Mouse (Mus musculus): ENCODE results near the gene Pdcd11. TPM values are rescaled to one million over a fixed set of nuclear protein-coding genes. Genes with fewer than 3 reads are reported as not detected.

Pdcd11 gene
- polyA plus RNA-seq, 1 experiment: 16.6 TPM

DNA sequence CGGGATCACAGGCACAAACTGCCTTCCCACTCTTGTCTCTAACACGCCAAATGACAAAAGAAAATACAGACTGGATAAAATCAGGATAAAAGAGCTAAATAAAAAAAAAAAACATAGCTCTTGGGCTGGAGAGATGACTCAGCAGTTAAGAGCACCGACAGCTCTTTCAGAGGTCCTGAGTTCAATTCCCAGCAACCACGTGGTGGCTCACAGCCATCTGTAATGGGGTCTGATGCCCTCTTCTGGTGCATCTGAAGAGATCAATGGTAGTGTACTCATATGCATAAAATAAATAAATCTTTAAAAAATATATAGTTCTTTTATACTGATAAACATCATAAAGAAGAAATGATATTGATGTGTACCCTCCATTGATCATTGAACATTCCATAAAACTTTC lies 37.6 kb upstream of the Pdcd11 start:
- H3K4me1 ChIP-seq (ENCODE audit: control insufficient read depth, insufficient read depth, low read length): 0 out of 2 replicates have a peak, but pooled peaks cover 4% of the 10 kb centered on the region
- TF ChIP-seq CTCF (IDR thresholded peaks at IDR 0.05; ENCODE audit: borderline replicate concordance, insufficient read depth, low read depth, low read length) (no peak), POLR2A (IDR thresholded peaks at IDR 0.05; ENCODE audit: borderline replicate concordance, insufficient read depth, low read length) (no peak)
- H3K27ac ChIP-seq (ENCODE audit: insufficient read depth, low read length): no peak overlapping the region
- no peak overlapping the region for H3K4me3 ChIP-seq (replicated peaks; ENCODE audit: insufficient read depth, low read depth, low read length)
- no peak for DNase-seq
- no peaks in the 10 kb centered on the region for H3K27me3 ChIP-seq (ENCODE audit: control insufficient read depth, insufficient read depth, low read length)
- WGBS: 85% methylated on average over 4 of the region's 4 CpGs

DNA sequence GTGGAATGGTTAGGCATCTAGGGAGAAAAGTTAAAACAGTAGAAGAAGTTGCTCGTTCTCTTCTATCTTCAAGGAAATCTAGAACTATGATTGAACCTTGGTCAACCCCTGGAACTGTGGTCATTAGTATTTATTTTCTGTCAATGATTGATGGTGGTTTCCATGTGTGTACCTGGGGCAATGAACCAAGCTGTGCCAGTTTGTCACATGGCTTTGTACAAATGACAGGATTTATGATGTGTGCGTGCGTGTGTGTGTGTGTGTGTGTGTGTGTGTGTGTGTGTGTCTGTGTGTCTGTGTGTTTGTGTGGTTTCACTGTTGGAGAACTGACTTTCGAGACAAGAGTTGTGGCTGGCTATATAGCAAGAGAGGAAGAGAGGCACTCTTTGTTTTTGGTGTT lies 37.1 kb upstream of the Pdcd11 start:
- Histone ChIP-seq H3K4me3 (replicated peaks; ENCODE audit: insufficient read depth, low read depth, low read length) (no peak overlapping the region), H3K4me1 (ENCODE audit: control insufficient read depth, insufficient read depth, low read length) (0 out of 2 replicates have a peak, but pooled peaks cover 4% of the 10 kb centered on the region), H3K27me3 (ENCODE audit: control insufficient read depth, insufficient read depth, low read length) (no peaks in the 10 kb centered on the region), H3K27ac (ENCODE audit: insufficient read depth, low read length) (no peak overlapping the region)
- DNase-seq: no peak
- no peak for TF ChIP-seq POLR2A (IDR thresholded peaks at IDR 0.05; ENCODE audit: borderline replicate concordance, insufficient read depth, low read length)
- no peak for TF ChIP-seq CTCF (IDR thresholded peaks at IDR 0.05; ENCODE audit: borderline replicate concordance, insufficient read depth, low read depth, low read length)
- 92% methylated on average over 4 of the region's 4 CpGs for WGBS

DNA sequence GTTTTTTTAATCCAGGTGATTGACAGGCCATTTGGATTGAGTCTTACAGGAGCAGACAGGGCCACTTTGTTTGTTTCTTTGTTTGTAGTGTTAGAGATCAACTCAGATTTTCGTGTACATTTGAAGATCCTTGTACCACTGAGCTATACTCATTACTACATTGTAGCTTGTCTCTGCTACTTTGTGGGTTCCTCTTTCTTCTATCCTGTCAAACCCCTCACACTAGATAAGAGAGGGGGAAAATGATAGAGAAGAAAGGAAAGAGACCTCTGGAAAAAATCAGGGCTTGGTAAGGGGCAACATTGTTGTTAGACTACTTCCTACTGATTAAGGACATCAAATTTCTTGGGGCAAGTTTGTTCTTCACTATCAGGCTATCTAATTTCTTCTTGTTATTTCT lies 32.9 kb upstream of the Pdcd11 start:
- no peak overlapping the region for H3K27ac ChIP-seq (ENCODE audit: insufficient read depth, low read length)
- H3K4me3 ChIP-seq (replicated peaks; ENCODE audit: insufficient read depth, low read depth, low read length): no peak overlapping the region
- TF ChIP-seq POLR2A (IDR thresholded peaks at IDR 0.05; ENCODE audit: borderline replicate concordance, insufficient read depth, low read length) (no peak), CTCF (IDR thresholded peaks at IDR 0.05; ENCODE audit: borderline replicate concordance, insufficient read depth, low read depth, low read length) (no peak)
- 57% methylated on average over 1 of the region's 1 CpGs for WGBS
- H3K27me3 ChIP-seq (ENCODE audit: control insufficient read depth, insufficient read depth, low read length): no peaks in the 10 kb centered on the region
- DNase-seq: no peak
- no peaks in the 10 kb centered on the region for H3K4me1 ChIP-seq (ENCODE audit: control insufficient read depth, insufficient read depth, low read length)

DNA sequence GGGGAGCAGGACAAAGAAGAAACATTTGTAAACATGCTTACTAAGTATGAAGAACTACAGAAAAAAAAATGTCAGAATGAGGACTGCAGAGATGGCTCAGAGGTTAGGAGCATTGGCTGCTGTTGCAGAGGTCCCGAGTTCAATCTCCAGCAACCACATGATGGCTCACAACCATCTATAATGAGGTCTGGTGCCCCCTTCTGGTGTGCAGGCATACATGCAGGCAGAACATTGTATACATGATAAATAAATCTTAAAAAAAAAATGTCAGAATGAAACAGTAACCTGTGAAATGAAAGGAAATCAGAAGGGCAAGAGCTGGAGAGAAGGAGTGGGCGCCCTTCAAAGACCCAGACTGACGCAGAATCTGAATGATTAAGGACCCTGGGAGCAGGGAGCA lies 24.7 kb upstream of the Pdcd11 start:
- H3K27ac ChIP-seq (ENCODE audit: insufficient read depth, low read length): no peak overlapping the region
- no peaks in the 10 kb centered on the region for H3K27me3 ChIP-seq (ENCODE audit: control insufficient read depth, insufficient read depth, low read length)
- DNase-seq: no peak
- WGBS: 86% methylated on average over 3 of the region's 3 CpGs
- peaks cover 3% of the 10 kb centered on the region; the same call in 1 of the 2 replicates for H3K4me1 ChIP-seq (ENCODE audit: control insufficient read depth, insufficient read depth, low read length)
- TF ChIP-seq POLR2A (IDR thresholded peaks at IDR 0.05; ENCODE audit: borderline replicate concordance, insufficient read depth, low read length) (no peak), CTCF (IDR thresholded peaks at IDR 0.05; ENCODE audit: borderline replicate concordance, insufficient read depth, low read depth, low read length) (no peak)
- H3K4me3 ChIP-seq (replicated peaks; ENCODE audit: insufficient read depth, low read depth, low read length): no peak overlapping the region

DNA sequence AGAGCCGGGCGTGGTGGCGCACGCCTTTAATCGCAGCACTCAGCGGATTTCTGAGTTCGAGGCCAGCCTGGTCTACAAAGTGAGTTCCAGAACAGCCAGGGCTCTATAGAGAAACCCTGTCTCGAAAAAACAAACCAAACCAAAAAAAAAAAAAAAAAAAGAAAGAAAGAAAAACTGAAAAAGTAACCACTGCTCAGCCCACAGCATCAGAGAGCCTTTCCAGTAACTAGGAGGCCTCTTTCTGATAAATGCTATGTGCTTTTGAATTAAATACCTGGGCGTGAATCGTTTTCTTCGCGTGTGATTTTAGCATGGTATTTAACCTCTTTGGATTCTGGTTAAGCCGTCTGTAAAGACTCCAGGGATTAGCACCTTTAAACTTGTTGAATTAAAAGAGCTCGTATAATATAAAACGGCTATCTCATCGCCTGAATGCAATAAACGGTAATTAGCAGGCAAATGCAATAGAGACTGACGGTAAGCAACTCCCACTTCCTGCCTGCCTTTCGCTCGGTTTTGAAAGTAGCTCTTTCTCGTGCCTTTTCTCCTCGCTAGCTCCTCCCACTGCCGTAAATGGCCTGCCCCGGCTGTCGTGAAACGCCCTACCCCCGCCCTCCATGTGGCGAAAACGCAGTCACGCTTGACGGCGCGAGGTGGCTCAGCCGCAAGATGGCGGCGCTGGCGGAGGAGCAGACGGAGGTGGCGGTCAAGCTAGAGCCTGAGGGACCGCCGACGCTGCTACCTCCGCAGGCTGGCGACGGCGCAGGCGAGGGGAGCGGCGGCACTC lies 23.3 kb upstream of the Pdcd11 start, which contains the start of gene Taf5:
Taf5 (plus strand) TSS at position 651 of the 787 bp plus-strand sequence.
- H3K4me1 ChIP-seq (ENCODE audit: control insufficient read depth, insufficient read depth, low read length): peaks cover 3% of the 10 kb centered on the region; the same call in 1 of the 2 replicates
- peak within 1 kb of the TSS; percentile 60 for H3K4me3 ChIP-seq (replicated peaks; ENCODE audit: insufficient read depth, low read depth, low read length)
- H3K27ac ChIP-seq (ENCODE audit: insufficient read depth, low read length): peak within 1 kb of the TSS; percentile 67
- WGBS: 10% methylated on average over 49 of the region's 49 CpGs
- no peaks in the 10 kb centered on the region for H3K27me3 ChIP-seq (ENCODE audit: control insufficient read depth, insufficient read depth, low read length)
- TF ChIP-seq CTCF (IDR thresholded peaks at IDR 0.05; ENCODE audit: borderline replicate concordance, insufficient read depth, low read depth, low read length) (no peak), POLR2A (IDR thresholded peaks at IDR 0.05; ENCODE audit: borderline replicate concordance, insufficient read depth, low read length) (peak; percentile 99)
- peak; percentile 97 to 98 for DNase-seq

DNA sequence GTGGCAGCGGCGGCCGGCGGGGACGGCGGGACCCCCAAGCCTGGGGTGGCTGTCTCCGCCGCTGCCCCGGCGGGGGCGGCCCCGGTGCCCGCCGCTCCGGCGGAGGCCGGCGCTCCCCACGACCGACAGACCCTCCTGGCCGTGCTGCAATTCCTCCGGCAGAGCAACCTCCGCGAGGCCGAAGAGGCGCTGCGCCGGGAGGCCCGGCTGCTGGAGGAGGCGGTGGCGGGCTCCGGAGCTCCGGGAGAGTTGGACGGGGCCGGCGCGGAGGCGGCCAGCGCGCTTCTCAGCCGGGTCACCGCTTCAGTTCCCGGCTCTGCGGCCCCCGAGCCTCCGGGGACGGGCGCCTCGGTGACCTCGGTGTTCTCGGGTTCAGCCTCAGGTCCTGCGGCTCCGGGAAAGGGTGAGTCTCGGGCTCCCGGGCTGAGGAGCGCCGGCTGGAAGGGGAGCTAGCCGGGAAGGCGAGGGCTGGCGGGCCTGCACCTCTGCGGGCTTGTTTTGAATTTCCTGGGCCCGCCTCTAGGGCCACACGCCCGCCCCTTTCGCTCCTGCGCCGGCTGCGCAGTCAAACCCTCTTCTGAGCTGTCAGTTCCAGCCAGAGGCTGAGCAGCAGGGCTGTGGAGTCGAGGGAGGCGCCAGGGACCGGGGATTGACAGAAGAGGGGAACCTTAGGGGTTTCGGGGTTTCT lies 22.5 kb upstream of the Pdcd11 start:
- DNase-seq: peak; percentile 82 to 84
- Histone ChIP-seq H3K27ac (ENCODE audit: insufficient read depth, low read length) (peak overlapping the region; percentile 67), H3K27me3 (ENCODE audit: control insufficient read depth, insufficient read depth, low read length) (no peaks in the 10 kb centered on the region), H3K4me3 (replicated peaks; ENCODE audit: insufficient read depth, low read depth, low read length) (peak overlapping the region; percentile 60), H3K4me1 (ENCODE audit: control insufficient read depth, insufficient read depth, low read length) (peaks cover 3% of the 10 kb centered on the region; the same call in 1 of the 2 replicates)
- TF ChIP-seq POLR2A (IDR thresholded peaks at IDR 0.05; ENCODE audit: borderline replicate concordance, insufficient read depth, low read length) (peak; percentile 30; the same call in 1 of the 2 replicates), CTCF (IDR thresholded peaks at IDR 0.05; ENCODE audit: borderline replicate concordance, insufficient read depth, low read depth, low read length) (no peak)
- WGBS: under 1% methylated on average over 72 of the region's 72 CpGs

DNA sequence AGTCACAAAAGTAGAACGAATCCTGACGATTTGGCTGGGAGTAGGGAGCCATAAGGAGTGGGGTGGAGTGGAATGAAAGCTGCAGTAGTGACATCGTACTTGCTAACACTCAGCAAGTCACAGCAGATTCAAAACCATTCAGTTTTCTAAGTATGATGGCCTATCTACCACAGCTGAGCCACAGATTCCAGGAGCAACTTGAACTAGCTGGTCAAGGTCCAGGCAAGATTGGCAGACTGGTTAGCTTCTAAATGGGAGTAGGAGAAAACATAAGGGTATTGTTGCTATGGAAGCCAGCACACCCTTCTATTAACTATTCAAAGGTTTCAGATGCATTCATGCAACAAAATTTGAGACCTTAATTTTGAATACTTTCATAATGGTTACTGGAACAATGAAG lies 2.3 kb upstream of the Pdcd11 start:
- TF ChIP-seq CTCF (IDR thresholded peaks at IDR 0.05; ENCODE audit: borderline replicate concordance, insufficient read depth, low read depth, low read length) (no peak), POLR2A (IDR thresholded peaks at IDR 0.05; ENCODE audit: borderline replicate concordance, insufficient read depth, low read length) (no peak)
- Histone ChIP-seq H3K4me3 (replicated peaks; ENCODE audit: insufficient read depth, low read depth, low read length) (no peak overlapping the region), H3K4me1 (ENCODE audit: control insufficient read depth, insufficient read depth, low read length) (peaks cover 4% of the 10 kb centered on the region; the same call in 1 of the 2 replicates), H3K27ac (ENCODE audit: insufficient read depth, low read length) (no peak overlapping the region), H3K27me3 (ENCODE audit: control insufficient read depth, insufficient read depth, low read length) (no peaks in the 10 kb centered on the region)
- no peak for DNase-seq
- WGBS: 40% methylated on average over 3 of the region's 3 CpGs

Measured in cerebellum, adult 2 months (tissue).